Mouse (Mus musculus) erythroblast, embryonic 14.5 days (primary cell): ENCODE results near the gene Scn5a.

ENCODE experiments used
- GATA1 ChIP-seq: IDR thresholded peaks from 2 replicates; pipeline ENCODE4 v1.6.1; 2012; ENCODE audit warnings: low read length, inconsistent platforms, mixed read lengths
- TAL1 ChIP-seq: IDR thresholded peaks from 3 replicates; pipeline ENCODE4 v1.6.1; 2012; ENCODE audit warnings: low read length, inconsistent platforms, mixed read lengths

GRCm38 (mm10) chr9:119510902-119511301, 67.9 kb downstream of the Scn5a start:
- no peak for TF ChIP-seq GATA1
- no peak for TF ChIP-seq TAL1
